Mouse (Mus musculus) thymus, postnatal 0 days (tissue): ENCODE data around the gene Lcmt2. TPM values are rescaled to one million over a fixed set of nuclear protein-coding genes. Genes with fewer than 3 reads are reported as not detected.
"Not testable (repeated sequence)": the region's sequence is repeated elsewhere in the genome, so short reads cannot be mapped to it uniquely, and the experiment has no call there.

Source experiments
- DNase-seq: peaks from one replicate; pipeline ENCODE4 v3.0.0-alpha.2; 2015; ENCODE audit warnings: low spot score
- polyA plus RNA-seq: library from polyadenylated mRNA; unstranded; fragments of >200 nt; fragmentation: Nextera tagmentation; extraction: Ambion mirVana; gene quantifications from 2 replicates; pipeline ENCODE4 v1.2.1, GENCODE M21; 2015

The Lcmt2 gene
- polyA plus RNA-seq, result 23.4 and 25.5 TPM in 2 replicates

DNA sequence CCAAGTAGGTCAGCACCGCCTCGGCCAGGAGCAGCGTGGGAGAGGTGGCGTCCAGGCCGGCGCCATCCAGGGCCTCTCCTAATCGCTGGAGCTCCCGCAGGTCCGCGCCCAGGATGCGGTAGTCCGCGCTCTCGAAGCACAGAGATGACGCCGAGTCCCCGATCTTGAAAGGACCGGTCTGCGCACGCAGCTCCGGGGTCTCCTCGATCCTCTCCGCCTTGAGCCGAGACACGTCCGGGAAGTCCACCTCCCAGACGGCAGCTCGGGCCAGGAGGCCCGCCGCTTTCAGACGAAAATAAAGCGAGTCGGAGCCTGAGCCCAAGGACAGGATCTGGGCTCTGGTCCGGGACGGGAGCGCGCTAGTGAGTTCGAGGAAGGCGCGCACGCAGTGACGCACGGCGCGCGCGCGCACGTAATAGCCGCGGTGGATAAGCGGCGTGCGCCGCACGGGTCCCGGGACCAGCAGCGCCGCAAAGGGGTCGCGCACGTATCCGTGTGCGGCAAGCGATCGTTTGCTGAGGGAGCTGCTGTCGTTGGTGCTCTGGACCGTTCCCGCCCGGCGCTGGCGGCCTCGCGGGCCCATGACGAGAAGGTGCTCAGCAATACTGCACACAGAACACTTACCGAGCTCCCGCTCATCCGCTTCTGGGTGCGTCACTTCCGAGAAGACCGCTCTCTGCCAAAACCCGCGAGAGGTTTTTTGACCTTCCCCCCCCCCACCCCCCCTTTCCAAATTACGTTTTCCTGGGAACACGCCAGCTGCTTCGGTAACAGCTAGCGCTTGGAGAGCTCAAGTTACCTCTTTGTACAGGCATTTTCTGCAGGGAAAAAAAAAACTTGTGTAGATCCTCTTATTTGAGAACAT lies at the start of gene Lcmt2, which contains the start of gene Adal:
Gene Lcmt2 (minus strand): TSS at position 636 of the 865 bp plus-strand sequence.
Gene Adal (plus strand): TSS at position 411 of the 865 bp plus-strand sequence.
- DNase-seq, result peak; percentile 92

GRCm38 (mm10) chr2:121188530-121188929 lies 48.1 kb upstream of the Lcmt2 start:
- no peak for DNase-seq

- no peak for DNase-seq
These were observed 43.7 kb upstream of the Lcmt2 start for GRCm38 (mm10) chr2:121184142-121184541.

DNA sequence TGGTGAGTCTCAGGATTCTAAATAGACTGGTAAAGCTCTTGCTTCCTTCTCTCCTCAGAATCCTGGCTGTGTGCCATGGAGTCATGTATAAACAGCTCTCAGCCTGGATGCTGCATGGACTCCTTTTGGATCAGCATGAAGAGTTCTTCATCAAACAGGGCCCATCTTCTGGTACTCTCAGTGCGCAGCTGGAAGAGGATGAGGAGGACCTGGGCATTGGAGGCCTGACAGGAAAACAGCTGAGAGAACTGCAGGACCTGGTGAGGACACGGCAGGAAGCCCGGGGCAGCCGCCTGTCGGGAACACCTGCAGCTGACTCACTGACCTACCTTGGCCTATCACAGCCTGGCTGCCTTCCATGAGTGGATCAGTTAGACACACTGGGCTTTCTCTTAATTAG lies 43.0 kb upstream of the Lcmt2 start:
- DNase-seq, result no peak

- DNase-seq, result no peak
These were observed 38.5 kb upstream of the Lcmt2 start for GRCm38 (mm10) chr2:121178828-121179479.

GRCm38 (mm10) chr2:121170980-121171742 lies 30.7 kb upstream of the Lcmt2 start, which contains the start of gene Zscan29:
Gene Zscan29 (minus strand): TSS chr2:121171125.
- DNase-seq, result peak; percentile 92

DNA sequence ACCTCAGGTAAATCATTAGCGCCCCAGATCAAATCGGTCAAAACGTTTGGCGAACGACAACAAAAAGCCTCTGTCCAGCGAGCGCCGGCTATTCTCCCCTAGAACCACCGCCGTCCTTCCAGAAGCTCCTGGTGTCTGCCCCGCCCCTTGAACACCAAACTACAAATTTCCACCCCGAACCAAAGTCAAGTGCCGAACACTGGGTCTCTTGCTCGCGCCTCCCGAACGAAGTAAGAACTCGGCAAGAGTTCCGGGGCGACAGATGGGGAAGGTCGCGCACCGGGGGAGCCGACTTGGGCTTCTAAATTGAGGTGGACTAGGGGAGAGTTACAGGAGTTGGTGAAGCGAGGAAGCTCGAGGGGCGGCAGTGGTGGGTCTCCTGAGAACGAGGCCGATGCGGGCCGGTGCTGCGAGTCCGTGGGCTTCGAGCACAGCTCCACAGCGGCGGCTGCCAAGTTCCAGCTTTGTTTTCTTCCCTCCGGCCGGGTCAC lies 30.1 kb upstream of the Lcmt2 start, which contains the start of gene Tubgcp4:
Gene Tubgcp4 (plus strand): TSS at position 174 of the 491 bp plus-strand sequence.
- DNase-seq, result peak; percentile 38

DNA sequence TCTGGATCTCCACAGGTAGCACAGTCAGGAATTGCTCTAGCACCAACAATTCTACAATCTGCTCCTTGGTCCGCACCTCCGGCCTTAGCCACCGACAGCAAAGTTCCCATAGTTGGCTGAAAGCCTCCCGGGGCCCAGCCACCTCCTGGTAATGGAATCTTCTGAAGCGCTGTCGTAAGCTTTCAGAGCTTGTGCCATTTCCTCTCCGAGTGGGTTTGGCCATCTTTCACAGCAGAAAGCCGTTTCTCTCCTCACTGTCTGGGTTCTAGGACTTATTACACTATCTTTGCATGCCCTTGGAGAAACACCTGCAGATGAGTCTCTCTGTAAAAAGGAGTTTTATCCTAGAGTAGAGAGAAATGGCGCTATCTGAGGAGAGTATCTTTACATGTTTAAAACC lies 29.4 kb upstream of the Lcmt2 start:
- DNase-seq, result peak; percentile 35

- no peak for DNase-seq
These were observed 28.7 kb upstream of the Lcmt2 start for GRCm38 (mm10) chr2:121169173-121169572.

- no peak for DNase-seq
These were observed 12.6 kb upstream of the Lcmt2 start for GRCm38 (mm10) chr2:121153100-121153499.

- no peak for DNase-seq
These were observed 9.2 kb upstream of the Lcmt2 start for GRCm38 (mm10) chr2:121149679-121150078.

- DNase-seq, result no peak
These were observed 2.0 kb upstream of the Lcmt2 start for GRCm38 (mm10) chr2:121142415-121142814.

- DNase-seq, result no peak
These were observed 973 bp upstream of the Lcmt2 start for GRCm38 (mm10) chr2:121141216-121142035.

DNA sequence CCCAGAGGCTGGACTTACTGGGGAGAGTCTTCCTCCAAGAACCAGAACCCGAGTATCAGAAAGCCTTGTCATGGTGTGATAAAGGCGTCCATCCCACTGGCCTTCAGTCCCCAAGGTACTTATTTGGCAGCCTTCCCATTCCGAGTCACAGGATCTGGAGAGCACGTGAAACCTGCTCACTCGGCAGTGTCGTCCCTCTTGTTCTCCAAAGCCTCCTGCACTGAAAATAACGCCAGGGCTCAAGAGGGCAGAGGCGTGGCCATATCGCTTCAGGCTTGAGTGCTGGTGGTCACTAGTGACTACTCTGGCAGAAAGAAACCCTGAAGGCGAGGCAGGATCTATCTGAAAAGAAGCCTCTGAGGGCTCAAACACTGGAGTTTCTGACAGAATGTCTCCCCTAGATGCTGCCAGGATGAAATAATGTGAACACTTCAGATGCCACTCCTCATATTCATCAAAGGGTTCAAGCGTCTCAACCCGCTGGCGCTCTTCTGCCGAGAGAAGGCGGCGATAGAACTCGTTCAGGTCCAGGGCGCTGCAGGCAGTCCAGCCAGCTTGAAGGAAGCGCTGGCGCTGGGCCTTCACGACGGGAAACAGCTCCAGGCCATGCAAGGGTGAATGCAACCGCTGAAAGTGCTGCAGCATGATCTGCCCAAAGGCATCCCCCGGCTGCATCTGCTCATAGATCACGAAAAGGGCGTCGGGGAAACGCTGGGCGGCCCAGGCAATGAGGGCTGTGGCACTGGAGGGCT lies 1.0 kb downstream of the Lcmt2 start:
- peak; percentile 6 for DNase-seq

GRCm38 (mm10) chr2:121137371-121137770 lies 3.1 kb downstream of the Lcmt2 start:
- DNase-seq, result no peak

DNA sequence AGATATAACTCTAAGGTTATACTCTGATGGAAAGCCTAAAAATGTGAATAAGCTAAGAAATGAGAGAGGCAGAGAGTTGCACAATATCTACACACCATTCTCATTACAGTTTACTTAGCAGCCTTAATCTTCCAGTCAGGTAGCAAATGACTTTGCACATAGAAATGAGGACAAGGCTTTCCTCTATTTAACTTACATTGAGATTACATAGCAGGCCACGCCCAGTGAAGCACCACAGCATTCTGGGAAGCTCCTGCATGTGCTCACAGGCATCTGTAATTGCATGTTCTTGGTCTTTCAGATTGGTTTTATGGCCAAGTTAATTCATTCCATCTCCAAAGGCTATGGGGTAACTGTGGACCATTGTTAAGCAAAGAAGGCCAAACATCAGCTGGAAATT lies 7.6 kb downstream of the Lcmt2 start:
- no peak for DNase-seq

DNA sequence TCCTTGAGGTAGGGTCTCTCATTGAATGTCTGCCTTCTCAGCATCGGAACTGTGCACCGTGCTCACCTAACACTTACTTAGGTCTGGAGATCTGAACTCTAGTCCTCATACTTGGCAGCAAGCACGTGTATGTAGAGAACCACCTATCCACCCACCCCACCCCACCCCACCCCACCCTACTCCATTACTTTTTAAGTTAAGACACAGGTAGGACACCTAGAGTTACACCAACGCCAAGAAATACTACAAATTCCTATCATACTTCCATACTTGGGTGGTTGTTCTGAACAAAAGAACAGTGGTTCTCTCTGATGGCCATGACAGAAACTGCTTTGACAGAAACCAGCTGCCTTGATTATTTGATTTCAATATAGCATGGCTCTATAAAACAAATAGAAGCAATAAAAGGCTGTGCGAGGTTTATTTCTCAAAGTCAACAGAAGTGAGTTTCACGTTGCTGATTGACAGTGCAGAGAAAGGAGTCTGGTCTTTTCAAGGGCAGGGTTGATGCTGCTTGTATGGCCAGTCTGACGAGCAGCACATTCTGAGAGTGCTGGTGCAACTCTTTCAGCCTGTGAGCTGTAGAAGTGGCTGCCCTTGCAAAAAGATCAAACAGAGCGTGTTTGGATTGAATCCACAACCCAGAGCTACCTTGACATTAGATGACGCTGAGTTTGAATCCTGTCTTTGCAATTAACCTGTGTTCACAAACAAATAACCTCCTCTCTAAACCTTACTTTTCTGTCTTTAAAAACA lies 11.4 kb downstream of the Lcmt2 start:
- DNase-seq, result no peak

DNA sequence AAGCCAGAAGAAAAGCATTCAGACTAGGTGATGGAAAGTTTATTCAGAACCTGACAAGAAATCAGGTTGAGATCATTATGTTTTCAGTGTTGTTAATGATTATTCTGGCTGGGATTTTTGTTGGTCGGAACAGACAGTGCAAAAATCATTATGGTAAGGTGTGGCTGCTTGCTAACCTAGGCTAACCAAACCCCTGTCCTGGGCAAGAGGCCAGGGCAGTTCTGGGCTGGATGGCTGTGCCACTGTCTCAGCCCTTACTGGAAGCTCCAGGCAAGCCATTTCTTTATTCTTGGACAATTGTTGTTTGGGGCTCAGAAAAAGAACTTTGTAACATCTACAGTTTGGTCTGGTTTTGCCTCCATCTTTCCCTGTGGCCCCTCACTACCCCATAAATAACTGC lies 12.9 kb downstream of the Lcmt2 start:
- no peak for DNase-seq

DNA sequence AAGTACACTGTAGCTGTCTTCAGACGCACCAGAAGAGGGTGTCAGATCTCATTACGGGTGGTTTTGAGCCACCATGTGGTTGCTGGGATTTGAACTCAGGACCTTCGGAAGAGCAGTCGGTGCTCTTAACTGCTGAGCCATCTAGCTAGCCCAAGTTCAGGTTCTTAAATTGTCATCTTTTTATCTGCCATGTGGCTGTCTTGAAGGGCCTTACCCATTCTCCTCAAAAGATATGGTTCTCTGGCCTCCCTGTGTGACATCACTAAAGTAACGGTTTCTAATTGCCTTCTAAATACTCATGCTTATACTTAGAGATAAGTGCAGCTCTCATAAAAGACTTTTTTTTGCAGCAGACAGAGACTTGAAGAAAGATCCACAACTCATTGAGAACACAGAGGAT lies 14.2 kb downstream of the Lcmt2 start:
- DNase-seq, result not testable (repeated sequence)
